Mouse (Mus musculus) E14TG2a.4 (cell line): ENCODE measurements around the gene 1110051M20Rik.

ENCODE experiments used
- CTCF ChIP-seq: conservative IDR thresholded peaks from 2 replicates; pipeline ENCODE4 v1.5.1; 2014; ENCODE audit warnings: low read length
- POU5F1 ChIP-seq: IDR thresholded peaks from 2 replicates; pipeline ENCODE4 v1.6.1; 2014; ENCODE audit warnings: low read length, borderline replicate concordance

- TF ChIP-seq CTCF (no peak), POU5F1 (no peak)
These were observed 36.5 kb downstream of the 1110051M20Rik start for GRCm38 (mm10) chr2:91408031-91408430.
